Mouse (Mus musculus): ENCODE data around the gene Olfr1138. TPM values are rescaled to one million over a fixed set of nuclear protein-coding genes. Genes with fewer than 3 reads are reported as not detected.

Olfr1138 gene
- total and polyA plus RNA-seq, 3 experiments = not detected

DNA sequence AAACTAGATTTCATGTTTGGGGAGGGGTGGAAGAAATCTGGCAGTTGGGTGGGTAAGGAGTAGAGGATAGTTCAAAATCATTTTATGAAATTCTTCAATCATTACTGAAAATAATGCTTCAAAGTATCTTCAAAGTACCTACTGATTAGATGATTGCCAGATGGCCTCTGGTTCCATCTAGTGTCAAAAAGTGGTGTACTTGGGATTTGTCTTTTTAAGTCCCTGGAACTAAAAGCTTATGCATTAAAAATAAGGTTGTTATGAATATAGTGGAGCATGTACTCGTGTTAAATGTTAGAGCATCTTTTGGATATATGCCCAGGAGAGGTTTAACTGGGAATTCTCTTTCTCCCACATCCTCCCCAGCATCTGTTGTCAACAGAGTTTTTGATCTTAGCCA is 36.4 kb upstream of the Olfr1138 start:
- Histone ChIP-seq H3K27me3 (replicated peaks) (no peaks in the 10 kb centered on the region), H3K9ac (ENCODE audit: insufficient read depth, low read depth) (no peak overlapping the region), H3K4me1 (ENCODE audit: control insufficient read depth in 1 of 2, insufficient read depth in 2 of 2) (no peaks in the 10 kb centered on the region), H3K79me2 (replicated peaks; ENCODE audit: control insufficient read depth, extremely low read depth, insufficient read depth, poor library complexity, severe bottlenecking) (no peaks in the 10 kb centered on the region), H3K27ac (ENCODE audit: insufficient read depth, low read depth) (no peak overlapping the region), H3K9me3 (replicated peaks; ENCODE audit: low read length) (peaks cover 13% of the 10 kb centered on the region), H3K36me3 (replicated peaks in 1 of 2; ENCODE audit: control insufficient read depth in 1 of 2, insufficient read depth in 1 of 2, low read length in 1 of 2) (no peaks in the 10 kb centered on the region), H3K4me2 (ENCODE audit: insufficient read depth, low read depth, poor library complexity, severe bottlenecking) (no peak overlapping the region), H3K4me3 (replicated peaks in 1 of 3; ENCODE audit: low read depth in 2 of 3, low read length in 2 of 3, poor library complexity in 1 of 3) (no peak overlapping the region)
- in situ Hi-C loops (cut with MboI; ENCODE audit: low pct_ligation_motif_present, low pct_unique_long_range_greater_than_20kb, low sequenced_read_pairs) (no loop called here), dilution Hi-C loops (cut with MboI; ENCODE audit: extremely low pct_ligation_motif_present, extremely low pct_unique_long_range_greater_than_20kb, low sequenced_read_pairs) (no loop called here)
- no peak for DNase-seq (ENCODE audit: extremely low read depth)
- TF ChIP-seq KAT2A (IDR thresholded peaks at IDR 0.05; ENCODE audit: insufficient replicate concordance, low read length) (no peak), MAZ (IDR thresholded peaks at IDR 0.05; ENCODE audit: low read depth, low read length) (no peak), E2F4 (IDR thresholded peaks at IDR 0.05; ENCODE audit: insufficient replicate concordance, low read depth, low read length) (no peak), IRF4 (IDR thresholded peaks at IDR 0.05; ENCODE audit: low read depth, low read length) (no peak), JUN (IDR thresholded peaks at IDR 0.05; ENCODE audit: insufficient read depth, low read depth, low read length) (no peak), GABPA (IDR thresholded peaks at IDR 0.05; ENCODE audit: insufficient replicate concordance, low read depth, low read length) (no peak), TCF12 (IDR thresholded peaks at IDR 0.05; ENCODE audit: low read depth, low read length) (no peak)

GRCm38 (mm10) chr2:87753891-87754290 is 14.1 kb upstream of the Olfr1138 start, which contains the start of gene Olfr1141:
Olfr1141 (minus strand) TSS chr2:87753991.
- peaks cover 11% of the 10 kb centered on the region for H3K9me3 ChIP-seq (replicated peaks; ENCODE audit: low read length)
- H3K4me3 ChIP-seq (replicated peaks in 1 of 3; ENCODE audit: low read depth in 2 of 3, low read length in 2 of 3, poor library complexity in 1 of 3) = no peak within 1 kb of the TSS
- dilution Hi-C loops (cut with MboI; ENCODE audit: extremely low pct_ligation_motif_present, extremely low pct_unique_long_range_greater_than_20kb, low sequenced_read_pairs) = no loop called here
- in situ Hi-C loops (cut with MboI; ENCODE audit: low pct_ligation_motif_present, low pct_unique_long_range_greater_than_20kb, low sequenced_read_pairs) = no loop called here
- TF ChIP-seq KAT2A (IDR thresholded peaks at IDR 0.05; ENCODE audit: insufficient replicate concordance, low read length) (no peak), TCF12 (IDR thresholded peaks at IDR 0.05; ENCODE audit: low read depth, low read length) (no peak), CHD2 (IDR thresholded peaks at IDR 0.05; ENCODE audit: low read length) (no peak), MAFK (IDR thresholded peaks at IDR 0.05; ENCODE audit: insufficient replicate concordance, low read length) (no peak), ZMIZ1 (IDR thresholded peaks at IDR 0.05; ENCODE audit: low read depth, low read length) (no peak), MAX (IDR thresholded peaks at IDR 0.05; ENCODE audit: low read length) (no peak), CTCF (conservative IDR thresholded peaks at IDR 0.05 in 1 of 2, IDR thresholded peaks at IDR 0.05 in 1 of 2; ENCODE audit: low read depth in 2 of 2, low read length in 2 of 2) (no peak), NELFE (IDR thresholded peaks at IDR 0.05; ENCODE audit: low read depth, low read length) (no peak), MXI1 (IDR thresholded peaks at IDR 0.05; ENCODE audit: low read depth, low read length) (no peak), RCOR1 (conservative IDR thresholded peaks at IDR 0.05; ENCODE audit: low read depth, low read length) (no peak)
- no peaks in the 10 kb centered on the region for H3K4me1 ChIP-seq (ENCODE audit: control insufficient read depth in 1 of 2, insufficient read depth in 2 of 2)
- H3K27ac ChIP-seq (ENCODE audit: insufficient read depth, low read depth) = no peak within 1 kb of the TSS
- no peaks in the 10 kb centered on the region for H3K79me2 ChIP-seq (replicated peaks; ENCODE audit: control insufficient read depth, extremely low read depth, insufficient read depth, poor library complexity, severe bottlenecking)
- no peak within 1 kb of the TSS for H3K9ac ChIP-seq (ENCODE audit: insufficient read depth, low read depth)
- no peaks in the 10 kb centered on the region for H3K36me3 ChIP-seq (replicated peaks in 1 of 2; ENCODE audit: control insufficient read depth in 1 of 2, insufficient read depth in 1 of 2, low read length in 1 of 2)
- no peaks in the 10 kb centered on the region for H3K27me3 ChIP-seq (replicated peaks)
- no peak for DNase-seq (ENCODE audit: extremely low read depth)
- H3K4me2 ChIP-seq (ENCODE audit: insufficient read depth, low read depth, poor library complexity, severe bottlenecking) = no peak within 1 kb of the TSS
